Mouse (Mus musculus): ENCODE results near the gene R3hdml. TPM values are rescaled to one million over a fixed set of nuclear protein-coding genes. Genes with fewer than 3 reads are reported as not detected.

The R3hdml gene
- polyA plus RNA-seq, 1 experiment, result not detected

DNA sequence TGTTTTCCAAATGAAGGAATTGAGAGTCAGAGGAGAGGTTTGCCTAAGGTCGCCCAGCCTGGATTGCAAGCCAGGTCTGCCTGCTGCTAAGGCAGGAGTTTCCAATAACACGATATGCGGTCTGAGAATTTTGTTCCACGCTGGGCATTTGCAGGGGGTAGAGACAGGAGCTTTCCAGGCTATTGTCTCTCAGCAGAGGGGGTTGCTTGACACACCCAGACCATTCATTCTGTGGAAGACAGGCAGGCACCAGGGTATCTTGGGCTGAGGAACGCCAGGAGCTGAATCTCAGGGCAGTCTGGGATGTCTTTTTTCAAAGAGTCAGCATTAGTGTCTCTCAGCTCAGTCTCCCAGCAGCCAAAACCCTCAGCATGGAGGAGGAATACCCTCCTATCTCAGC is 913 bp downstream of the R3hdml start:
- peaks cover 57% of the 10 kb centered on the region for H3K27me3 ChIP-seq (replicated peaks)
- H3K4me1 ChIP-seq, result peaks cover 5% of the 10 kb centered on the region; the same call in 1 of the 2 replicates
- no peaks in the 10 kb centered on the region for H3K9me3 ChIP-seq
- H3K4me3 ChIP-seq (replicated peaks), result no peak overlapping the region
- TF ChIP-seq FLI1 (IDR thresholded peaks at IDR 0.05; ENCODE audit: low read length), result no peak
- no peak for TF ChIP-seq GATA1 (IDR thresholded peaks at IDR 0.05; ENCODE audit: borderline replicate concordance, low read length)
- H3K36me3 ChIP-seq (replicated peaks; ENCODE audit: low read length), result no peaks in the 10 kb centered on the region

DNA sequence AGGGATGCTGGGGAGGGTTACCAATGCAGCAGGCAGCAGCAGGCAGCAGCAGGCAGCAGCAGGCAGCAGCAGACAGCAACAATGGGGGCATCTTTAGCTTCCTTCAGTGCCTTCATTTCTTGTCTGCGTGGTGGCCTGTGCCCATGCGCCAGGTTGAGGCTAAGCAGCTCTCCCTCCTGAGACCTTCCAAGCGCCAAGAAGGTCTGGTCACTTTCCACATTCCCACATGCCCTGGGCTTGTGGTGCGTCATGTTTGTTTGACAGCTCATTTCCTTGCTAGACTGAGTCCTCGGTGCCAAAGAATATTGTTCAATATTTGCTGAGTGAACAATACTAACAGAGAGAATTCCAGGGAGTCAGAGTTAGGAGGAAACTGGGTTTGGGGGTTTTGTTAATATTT is 1.9 kb downstream of the R3hdml start:
- TF ChIP-seq GATA1 (IDR thresholded peaks at IDR 0.05; ENCODE audit: borderline replicate concordance, low read length) (no peak), FLI1 (IDR thresholded peaks at IDR 0.05; ENCODE audit: low read length) (no peak)
- H3K4me3 ChIP-seq (replicated peaks), result peak overlapping the region; percentile 18
- peaks cover 5% of the 10 kb centered on the region; the same call in 1 of the 2 replicates for H3K4me1 ChIP-seq
- no peaks in the 10 kb centered on the region for H3K9me3 ChIP-seq
- H3K36me3 ChIP-seq (replicated peaks; ENCODE audit: low read length), result no peaks in the 10 kb centered on the region
- H3K27me3 ChIP-seq (replicated peaks), result peaks cover 62% of the 10 kb centered on the region

DNA sequence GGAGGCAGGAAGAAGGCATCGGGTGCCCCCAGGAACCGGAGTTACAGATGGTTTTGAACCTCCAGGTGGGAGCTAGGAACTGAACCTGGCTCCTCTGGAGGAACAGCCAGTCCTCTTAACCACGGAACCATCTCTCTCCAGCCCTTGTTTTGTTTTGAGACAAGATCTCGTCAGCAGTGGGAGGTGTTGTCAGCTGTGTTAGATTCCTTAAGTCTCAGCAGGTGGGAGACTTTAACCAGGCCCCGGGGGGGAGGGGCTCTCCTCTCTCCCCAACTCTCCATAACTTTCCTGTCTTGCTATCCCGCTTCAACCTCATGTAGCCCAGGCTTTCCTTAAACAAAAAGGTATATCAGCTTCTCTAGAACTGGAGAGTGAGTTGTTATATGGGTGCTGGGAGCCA is 2.3 kb downstream of the R3hdml start:
- Histone ChIP-seq H3K9me3 (no peaks in the 10 kb centered on the region), H3K27me3 (replicated peaks) (peaks cover 62% of the 10 kb centered on the region), H3K4me1 (peaks cover 5% of the 10 kb centered on the region; the same call in 1 of the 2 replicates), H3K4me3 (replicated peaks) (no peak overlapping the region), H3K36me3 (replicated peaks; ENCODE audit: low read length) (no peaks in the 10 kb centered on the region)
- TF ChIP-seq FLI1 (IDR thresholded peaks at IDR 0.05; ENCODE audit: low read length) (no peak), GATA1 (IDR thresholded peaks at IDR 0.05; ENCODE audit: borderline replicate concordance, low read length) (no peak)

DNA sequence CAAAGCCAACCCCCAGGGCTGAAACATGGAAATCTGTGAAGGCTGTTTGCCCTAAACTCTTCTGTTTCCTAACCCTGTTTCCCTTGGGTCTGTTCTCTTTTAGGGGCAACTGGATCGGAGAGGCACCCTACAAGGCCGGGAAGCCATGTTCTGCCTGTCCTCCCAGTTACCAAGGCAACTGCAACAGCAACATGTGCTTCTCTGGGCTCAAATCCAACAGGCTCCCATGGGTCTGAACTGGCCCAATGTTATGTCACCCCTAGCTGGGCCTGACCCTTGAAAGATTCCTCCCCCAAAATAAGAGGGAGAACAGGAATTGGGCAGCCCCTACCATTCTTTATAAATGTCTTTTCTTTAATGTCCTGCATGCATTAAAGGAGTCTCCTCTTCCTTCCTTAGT is 10.1 kb downstream of the R3hdml start:
- peaks cover 7% of the 10 kb centered on the region for H3K4me1 ChIP-seq
- H3K9me3 ChIP-seq, result no peaks in the 10 kb centered on the region
- TF ChIP-seq FLI1 (IDR thresholded peaks at IDR 0.05; ENCODE audit: low read length), result no peak
- no peak for TF ChIP-seq GATA1 (IDR thresholded peaks at IDR 0.05; ENCODE audit: borderline replicate concordance, low read length)
- H3K36me3 ChIP-seq (replicated peaks; ENCODE audit: low read length), result no peaks in the 10 kb centered on the region
- H3K27me3 ChIP-seq (replicated peaks), result peaks cover 50% of the 10 kb centered on the region
- no peak overlapping the region for H3K4me3 ChIP-seq (replicated peaks)

DNA sequence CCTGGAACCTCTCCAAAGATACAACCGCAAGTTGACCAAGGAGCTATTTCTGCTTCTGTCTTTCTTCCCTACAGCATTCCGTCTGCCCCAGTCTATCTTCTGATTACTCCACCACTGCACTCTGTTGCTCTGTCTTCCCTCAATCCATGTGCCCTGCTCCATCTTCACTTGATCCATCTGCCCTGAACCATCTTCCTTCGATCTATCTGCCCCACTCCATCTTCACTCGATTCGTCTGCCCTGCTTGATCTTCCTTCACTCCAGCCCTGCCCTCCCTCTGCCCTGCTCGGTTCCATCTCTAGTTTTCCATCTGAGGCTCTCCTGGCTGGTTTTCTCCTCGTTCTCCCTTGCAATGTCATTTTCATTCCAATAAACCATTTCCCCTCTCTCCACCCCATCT is 11.1 kb downstream of the R3hdml start:
- no peaks in the 10 kb centered on the region for H3K36me3 ChIP-seq (replicated peaks; ENCODE audit: low read length)
- H3K4me1 ChIP-seq, result peaks cover 7% of the 10 kb centered on the region
- no peak overlapping the region for H3K4me3 ChIP-seq (replicated peaks)
- TF ChIP-seq GATA1 (IDR thresholded peaks at IDR 0.05; ENCODE audit: borderline replicate concordance, low read length), result no peak
- no peak for TF ChIP-seq FLI1 (IDR thresholded peaks at IDR 0.05; ENCODE audit: low read length)
- H3K27me3 ChIP-seq (replicated peaks), result peaks cover 47% of the 10 kb centered on the region
- H3K9me3 ChIP-seq, result no peaks in the 10 kb centered on the region

DNA sequence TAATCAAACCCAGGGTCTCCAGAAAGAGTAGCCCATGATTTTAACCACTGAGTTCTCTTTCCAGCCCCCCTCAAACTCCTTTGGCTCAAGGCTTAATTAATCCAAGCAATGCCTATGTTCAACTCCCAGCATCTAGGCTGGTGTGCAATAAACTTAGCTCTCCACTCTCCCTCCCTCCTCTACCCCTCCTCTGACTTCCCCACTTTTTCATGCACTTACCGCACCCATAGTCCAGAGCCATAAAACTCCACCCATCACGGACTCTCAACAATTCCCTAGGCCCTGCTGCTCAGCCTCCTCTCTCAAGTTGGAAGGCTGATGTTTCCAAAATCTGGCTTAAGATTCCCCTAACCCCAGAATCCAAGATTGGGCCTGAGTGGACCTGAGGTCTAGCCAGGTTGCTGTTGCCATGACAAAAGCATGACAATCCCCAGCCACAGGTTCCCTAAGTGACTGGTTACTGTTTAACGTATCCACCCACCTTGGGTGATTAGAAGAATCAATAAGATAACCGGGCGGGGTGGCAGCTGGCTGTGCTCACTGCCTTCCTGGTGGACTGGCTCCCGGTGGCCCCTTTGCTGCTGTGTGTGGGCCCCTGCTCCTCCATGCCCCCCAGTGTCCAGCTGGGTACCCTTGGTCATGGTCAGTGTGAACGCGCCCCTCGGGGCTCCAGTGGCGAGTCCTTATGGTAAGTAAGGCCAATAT is 14.3 kb downstream of the R3hdml start, which contains the start of gene Hnf4a:
Gene Hnf4a (plus strand): TSS at position 509 of the 705 bp plus-strand sequence.
- Histone ChIP-seq H3K4me3 (replicated peaks) (no peak within 1 kb of the TSS), H3K9me3 (no peaks in the 10 kb centered on the region), H3K27me3 (replicated peaks) (peaks cover 45% of the 10 kb centered on the region), H3K4me1 (peaks cover 7% of the 10 kb centered on the region), H3K36me3 (replicated peaks; ENCODE audit: low read length) (no peaks in the 10 kb centered on the region)
- TF ChIP-seq GATA1 (IDR thresholded peaks at IDR 0.05; ENCODE audit: borderline replicate concordance, low read length) (no peak), FLI1 (IDR thresholded peaks at IDR 0.05; ENCODE audit: low read length) (no peak)

DNA sequence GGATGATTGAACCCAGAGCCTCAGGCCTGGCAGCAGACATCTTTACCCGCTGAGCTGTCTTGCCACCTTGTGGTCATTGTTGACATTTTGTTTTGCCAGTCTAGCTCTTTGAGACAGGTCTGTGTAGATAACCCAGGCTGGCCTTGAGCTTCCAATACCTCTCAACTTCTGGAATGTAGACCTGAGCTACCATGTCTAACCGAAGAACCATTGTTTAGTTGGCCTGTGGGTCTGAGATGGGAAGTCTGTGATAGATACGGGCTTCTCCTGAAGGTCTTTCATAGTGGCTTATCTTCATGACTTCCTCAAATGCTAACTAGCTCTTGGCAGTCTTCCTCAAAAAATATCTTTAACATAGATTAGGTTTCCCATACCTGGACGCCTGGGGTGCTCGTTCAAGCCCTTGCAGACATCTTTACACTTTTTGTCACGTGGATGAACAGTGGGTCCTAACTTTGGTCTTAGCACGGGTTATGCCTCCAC is 33.7 kb downstream of the R3hdml start:
- Histone ChIP-seq H3K9me3 (no peaks in the 10 kb centered on the region), H3K27me3 (replicated peaks) (peaks cover 35% of the 10 kb centered on the region), H3K36me3 (replicated peaks; ENCODE audit: low read length) (no peaks in the 10 kb centered on the region), H3K4me3 (replicated peaks) (no peak overlapping the region), H3K4me1 (no peaks in the 10 kb centered on the region)
- TF ChIP-seq FLI1 (IDR thresholded peaks at IDR 0.05; ENCODE audit: low read length) (no peak), GATA1 (IDR thresholded peaks at IDR 0.05; ENCODE audit: borderline replicate concordance, low read length) (no peak)

DNA sequence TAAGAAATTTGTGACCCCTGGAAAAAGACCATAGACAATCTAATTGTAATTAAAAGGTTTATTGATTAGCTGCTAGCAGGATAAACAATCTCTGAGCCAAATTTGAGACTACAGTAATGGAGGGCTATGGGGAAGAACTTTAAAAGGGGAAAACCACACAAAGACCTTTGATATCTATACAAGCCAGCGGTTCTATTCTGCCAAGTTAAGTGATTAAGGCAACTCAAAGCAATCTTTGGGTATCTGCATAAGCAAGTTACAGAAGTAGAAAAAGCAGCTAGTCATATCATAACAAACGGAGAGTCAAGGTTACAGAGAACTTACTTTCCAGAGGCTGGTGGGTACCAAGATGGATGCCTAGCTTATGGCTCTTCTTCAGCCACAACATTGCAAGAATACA is 35.4 kb downstream of the R3hdml start:
- H3K4me1 ChIP-seq, result peaks cover 4% of the 10 kb centered on the region
- TF ChIP-seq GATA1 (IDR thresholded peaks at IDR 0.05; ENCODE audit: borderline replicate concordance, low read length) (no peak), FLI1 (IDR thresholded peaks at IDR 0.05; ENCODE audit: low read length) (no peak)
- H3K27me3 ChIP-seq (replicated peaks), result peaks cover 42% of the 10 kb centered on the region
- H3K9me3 ChIP-seq, result no peaks in the 10 kb centered on the region
- H3K36me3 ChIP-seq (replicated peaks; ENCODE audit: low read length), result no peaks in the 10 kb centered on the region
- no peak overlapping the region for H3K4me3 ChIP-seq (replicated peaks)

DNA sequence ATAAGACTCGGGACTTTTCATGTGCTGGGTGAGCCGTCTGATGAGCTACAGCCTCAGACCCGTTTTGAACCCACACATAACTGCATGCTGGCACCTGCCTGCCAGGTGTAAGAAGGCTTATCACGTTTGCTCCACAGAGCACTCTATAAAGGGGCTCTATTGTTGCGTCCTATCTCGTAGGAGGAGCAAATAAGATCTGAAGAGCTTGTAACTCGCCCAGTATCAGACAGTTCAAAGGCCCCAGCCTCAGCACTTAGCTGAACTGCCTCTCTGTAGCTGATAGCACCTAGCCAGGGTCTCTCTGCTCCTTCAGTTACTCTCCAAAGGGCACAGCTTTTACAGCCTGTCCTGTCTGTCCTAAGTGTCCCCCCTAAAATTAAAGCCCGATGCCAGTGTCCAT is 38.3 kb downstream of the R3hdml start:
- Histone ChIP-seq H3K36me3 (replicated peaks; ENCODE audit: low read length) (no peaks in the 10 kb centered on the region), H3K4me1 (peaks cover 11% of the 10 kb centered on the region), H3K4me3 (replicated peaks) (no peak overlapping the region), H3K27me3 (replicated peaks) (peaks cover 62% of the 10 kb centered on the region), H3K9me3 (peaks cover 3% of the 10 kb centered on the region; the same call in 1 of the 2 replicates)
- TF ChIP-seq GATA1 (IDR thresholded peaks at IDR 0.05; ENCODE audit: borderline replicate concordance, low read length), result no peak
- TF ChIP-seq FLI1 (IDR thresholded peaks at IDR 0.05; ENCODE audit: low read length), result no peak

DNA sequence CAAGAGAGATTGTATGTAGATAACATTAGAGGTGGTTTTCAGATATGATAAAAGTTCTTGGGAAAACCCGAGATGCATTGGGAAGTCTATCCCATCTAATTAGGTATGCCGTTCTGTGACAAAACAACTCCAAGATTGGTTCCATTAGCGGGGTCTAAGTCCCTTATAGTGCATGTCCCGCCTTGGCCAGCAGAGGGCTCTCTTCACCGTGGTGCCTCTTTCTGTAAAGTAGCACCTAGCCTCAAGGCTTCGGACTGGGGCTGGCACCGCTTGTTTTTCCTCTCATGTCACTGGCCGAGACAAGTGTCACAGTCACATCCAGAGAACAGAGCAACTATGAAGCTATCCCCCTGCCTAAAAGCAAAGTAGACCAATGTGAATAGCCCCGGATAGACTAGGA is 39.8 kb downstream of the R3hdml start:
- H3K27me3 ChIP-seq (replicated peaks), result peaks cover 66% of the 10 kb centered on the region
- no peaks in the 10 kb centered on the region for H3K36me3 ChIP-seq (replicated peaks; ENCODE audit: low read length)
- no peak for TF ChIP-seq FLI1 (IDR thresholded peaks at IDR 0.05; ENCODE audit: low read length)
- no peak for TF ChIP-seq GATA1 (IDR thresholded peaks at IDR 0.05; ENCODE audit: borderline replicate concordance, low read length)
- H3K4me3 ChIP-seq (replicated peaks), result no peak overlapping the region
- H3K4me1 ChIP-seq, result peaks cover 12% of the 10 kb centered on the region
- peaks cover 3% of the 10 kb centered on the region; the same call in 1 of the 2 replicates for H3K9me3 ChIP-seq
